Mouse (Mus musculus): ENCODE results near the gene Sc5d.
A peak's percentile ranks its signal among the peaks of the same experiment; 100 is the strongest.

Sc5d gene

DNA sequence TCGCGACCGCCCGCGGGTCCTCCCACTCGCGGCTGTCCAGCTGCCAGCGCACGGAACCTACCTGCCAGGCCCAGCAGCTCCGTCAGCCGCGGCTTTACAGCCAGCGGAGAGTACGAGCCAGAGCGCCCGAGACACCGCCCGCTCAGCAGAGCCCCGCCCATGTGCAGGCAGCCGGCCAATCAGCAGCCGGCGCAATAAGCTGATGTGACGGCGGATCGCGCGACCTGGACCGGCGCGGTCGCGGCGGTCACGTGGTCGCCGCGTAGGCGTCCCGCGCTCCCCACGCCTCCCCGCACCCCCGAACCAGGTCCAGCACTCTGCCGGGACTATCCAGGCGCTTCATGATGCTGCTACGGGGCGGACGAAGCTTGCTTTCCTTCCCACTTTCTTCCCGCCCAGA is at the start of gene Sc5d:
TSS of gene Sc5d (minus strand) at position 112 of the 400 bp plus-strand sequence.
- ATAC-seq (ENCODE audit: low TSS enrichment) = peak; percentile 97

DNA sequence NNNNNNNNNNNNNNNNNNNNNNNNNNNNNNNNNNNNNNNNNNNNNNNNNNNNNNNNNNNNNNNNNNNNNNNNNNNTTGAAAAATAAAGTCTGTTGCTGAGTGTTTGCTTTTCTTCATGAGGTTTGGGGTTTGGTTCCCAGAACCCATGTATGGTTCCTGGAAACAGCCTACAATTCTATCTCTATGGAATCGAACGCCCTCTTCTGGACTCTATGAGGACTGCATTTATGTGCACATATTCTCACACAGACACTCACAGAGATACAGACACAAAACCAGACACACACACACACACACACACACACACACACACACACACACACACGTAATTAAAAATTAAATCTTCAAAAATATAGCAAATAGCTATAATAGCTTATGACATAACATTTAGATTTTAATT is 47.3 kb upstream of the Sc5d start:
- no peak for ATAC-seq (ENCODE audit: low TSS enrichment)

DNA sequence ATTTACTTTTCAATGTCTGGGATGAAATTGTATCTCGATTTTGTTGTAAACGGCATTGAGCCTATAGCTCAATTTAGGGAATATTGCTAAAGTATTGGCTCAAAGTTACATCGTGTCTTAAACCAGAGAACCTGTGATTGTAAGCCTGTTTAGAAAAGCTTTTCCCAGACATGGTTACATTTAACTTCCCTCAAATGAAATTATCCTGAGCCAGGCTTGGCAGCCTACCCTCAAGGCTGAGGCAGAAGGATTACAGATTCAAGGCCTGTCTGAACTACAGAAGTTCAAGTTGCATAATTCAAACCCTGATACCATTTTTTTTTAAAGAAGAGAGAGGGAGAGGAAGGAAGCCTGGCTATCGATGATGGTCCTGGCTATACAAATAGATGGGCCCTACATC is 39.8 kb upstream of the Sc5d start:
- ATAC-seq (ENCODE audit: low TSS enrichment) = no peak

DNA sequence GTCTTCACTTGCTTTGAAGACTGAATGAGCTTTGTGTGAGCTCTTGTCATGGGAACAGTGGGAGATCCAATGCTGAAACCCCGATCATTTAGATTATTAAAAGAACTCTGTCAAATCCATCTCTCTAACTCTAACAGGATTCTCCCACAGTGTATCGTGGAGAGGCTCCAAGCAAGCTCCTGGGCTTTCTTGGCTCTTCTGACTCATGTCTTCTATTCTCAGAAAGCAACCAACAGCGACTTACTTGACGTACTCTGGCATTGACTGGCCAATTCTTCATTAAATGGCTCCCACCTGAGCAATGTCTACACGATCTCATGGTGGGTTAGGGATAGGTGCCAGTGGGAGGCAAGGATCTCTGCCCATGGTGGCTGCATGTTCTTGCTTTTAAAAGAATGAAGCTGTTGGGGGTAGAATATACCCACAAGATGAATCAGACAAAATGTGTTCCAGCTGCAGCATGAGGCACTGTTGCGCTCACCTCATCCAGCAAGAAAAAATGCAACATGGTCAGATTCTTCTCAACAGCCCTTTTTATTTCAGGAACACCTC is 37.1 kb upstream of the Sc5d start:
- ATAC-seq (ENCODE audit: low TSS enrichment) = peak; percentile 90

DNA sequence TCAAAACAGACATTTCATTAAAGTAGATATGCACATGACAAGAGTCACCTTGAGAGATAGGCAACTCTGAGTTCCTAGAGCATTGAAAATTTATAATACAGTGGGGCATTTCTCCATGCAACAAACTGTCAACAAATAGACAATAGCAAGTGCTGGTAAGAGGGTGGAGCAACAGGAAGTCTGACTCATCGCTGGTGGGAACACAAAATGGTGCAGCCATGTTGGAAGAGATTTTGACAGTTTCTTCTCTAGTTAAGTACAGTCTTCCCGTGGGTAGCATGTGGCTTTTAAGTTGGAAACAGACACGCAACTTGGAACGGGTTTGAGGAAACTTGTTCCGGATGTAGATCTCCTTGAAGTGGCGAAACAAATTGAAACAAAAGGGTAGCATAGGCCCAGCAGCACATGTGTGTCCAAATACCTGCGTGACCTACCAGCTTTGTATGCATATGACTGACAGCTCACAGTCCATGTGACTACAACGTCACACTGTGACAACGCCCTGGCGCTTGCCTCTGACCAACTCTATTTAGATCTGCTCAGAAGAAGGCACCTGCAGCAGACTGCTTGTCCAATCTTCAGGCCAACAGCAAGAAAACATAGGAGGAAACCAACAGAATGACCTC is 32.4 kb upstream of the Sc5d start:
- ATAC-seq (ENCODE audit: low TSS enrichment) = no peak

DNA sequence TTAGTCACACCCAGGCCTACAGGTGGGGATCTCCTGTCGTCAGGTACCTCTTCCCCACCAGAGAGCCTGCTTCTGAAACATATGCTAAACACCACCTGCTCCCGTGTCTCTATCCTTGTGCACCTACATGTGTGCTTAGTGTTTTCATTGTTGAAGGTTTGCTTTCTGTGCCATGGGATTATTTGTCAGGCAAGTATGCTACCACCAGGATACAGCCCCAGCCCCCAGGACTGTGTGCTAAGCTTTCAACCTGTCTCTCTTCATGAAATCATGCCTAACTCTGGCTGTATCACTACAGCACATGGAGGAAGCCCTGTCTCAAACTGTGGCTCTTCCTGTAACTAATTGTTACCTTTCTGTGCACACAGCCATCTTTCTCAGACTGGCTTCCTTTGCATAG is 30.1 kb upstream of the Sc5d start:
- no peak for ATAC-seq (ENCODE audit: low TSS enrichment)

DNA sequence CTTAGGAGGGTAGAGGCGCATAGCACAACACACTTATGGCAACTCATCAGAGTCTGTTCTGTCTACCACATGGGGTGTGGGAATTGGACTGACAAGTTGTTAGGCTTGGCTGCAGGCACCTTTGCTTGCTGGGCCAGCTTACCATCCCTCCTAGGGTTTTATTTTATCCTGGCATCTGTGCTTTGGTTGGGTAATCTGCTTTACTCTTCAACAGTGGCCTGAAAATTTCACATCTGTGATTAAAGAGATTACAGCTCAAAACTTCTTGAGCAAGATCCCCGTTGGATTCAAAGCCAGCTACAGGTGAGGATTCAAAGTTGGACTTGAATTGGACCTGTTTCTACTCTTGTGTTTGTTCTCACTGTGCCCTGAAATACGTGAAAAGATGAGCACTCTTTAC is 29.5 kb upstream of the Sc5d start:
- ATAC-seq (ENCODE audit: low TSS enrichment) = no peak

DNA sequence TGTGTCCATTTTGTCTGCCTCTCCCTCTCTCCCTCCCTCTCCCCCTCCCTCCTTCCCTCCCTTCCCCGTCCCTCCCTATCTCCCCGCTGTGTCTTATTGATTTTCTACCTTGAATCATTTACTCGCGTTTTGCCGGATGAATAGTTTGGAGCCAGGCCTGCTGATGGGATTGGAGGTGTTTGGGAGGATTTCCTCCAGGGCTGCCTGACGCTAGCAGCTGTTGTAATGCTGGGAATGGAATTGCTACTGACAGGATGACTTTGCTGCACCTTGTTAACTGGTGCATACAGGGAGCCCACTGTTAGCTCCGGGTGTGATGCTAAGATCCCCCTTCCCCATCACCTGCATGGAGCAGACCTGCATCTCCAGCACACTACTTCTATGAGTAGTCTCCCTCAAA is 29.0 kb upstream of the Sc5d start:
- no peak for ATAC-seq (ENCODE audit: low TSS enrichment)

DNA sequence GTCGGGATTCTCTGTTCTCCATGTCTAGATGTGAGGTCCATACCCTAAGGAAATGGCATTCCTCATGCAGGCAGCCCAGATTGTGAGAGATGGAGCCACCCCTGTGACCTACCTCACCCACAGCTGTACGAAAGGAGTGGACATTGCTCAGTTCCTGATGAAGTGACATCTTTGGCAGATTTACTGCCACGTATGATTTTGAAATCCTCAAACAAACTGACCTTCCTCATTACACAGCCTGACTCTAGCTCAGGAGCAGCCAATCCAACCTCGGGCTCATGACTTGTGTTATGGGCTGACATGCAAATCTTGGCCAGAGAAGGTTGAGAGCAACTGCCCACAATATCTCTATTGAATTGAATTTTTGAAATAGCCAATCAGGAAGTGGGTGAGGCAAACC is 15.6 kb upstream of the Sc5d start:
- ATAC-seq (ENCODE audit: low TSS enrichment) = no peak

DNA sequence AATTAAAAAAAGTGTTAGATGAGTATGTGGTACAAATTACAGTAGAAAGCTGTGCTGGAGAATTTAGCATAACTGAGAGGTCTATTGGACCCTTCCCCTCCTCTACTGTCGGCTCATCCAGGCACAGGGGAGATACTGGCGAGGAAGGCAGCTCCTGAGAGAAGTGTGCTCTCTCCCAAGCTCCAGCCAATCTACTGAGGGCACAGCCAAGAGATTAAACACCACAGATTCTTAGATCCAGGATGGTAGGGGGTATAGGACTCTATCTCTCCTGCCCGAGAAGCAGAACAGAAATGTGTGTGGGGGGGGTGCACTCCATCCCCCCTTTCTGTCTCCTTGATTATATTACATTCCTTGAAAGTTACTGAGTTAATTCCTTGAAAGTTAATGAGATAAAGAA is 14.0 kb upstream of the Sc5d start:
- no peak for ATAC-seq (ENCODE audit: low TSS enrichment)

DNA sequence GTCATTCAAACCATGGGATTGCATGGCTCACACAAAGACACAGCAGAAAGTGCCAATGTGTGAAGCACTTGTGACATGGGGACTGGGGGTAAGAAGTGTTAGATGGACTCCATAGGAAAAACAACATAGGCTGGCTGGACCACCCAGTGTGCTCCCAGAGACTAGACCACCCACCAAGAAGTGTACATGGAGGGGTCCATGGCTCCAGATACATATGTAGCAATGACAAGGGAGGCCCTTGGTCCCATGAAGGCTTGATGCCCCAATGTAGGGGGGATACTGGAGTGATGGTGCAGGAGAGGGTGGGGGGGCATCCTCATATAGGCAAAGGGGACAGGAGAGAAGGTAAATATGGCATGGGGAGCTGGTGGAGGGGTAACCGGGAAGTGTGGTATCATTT is 13.6 kb upstream of the Sc5d start:
- ATAC-seq (ENCODE audit: low TSS enrichment) = no peak

DNA sequence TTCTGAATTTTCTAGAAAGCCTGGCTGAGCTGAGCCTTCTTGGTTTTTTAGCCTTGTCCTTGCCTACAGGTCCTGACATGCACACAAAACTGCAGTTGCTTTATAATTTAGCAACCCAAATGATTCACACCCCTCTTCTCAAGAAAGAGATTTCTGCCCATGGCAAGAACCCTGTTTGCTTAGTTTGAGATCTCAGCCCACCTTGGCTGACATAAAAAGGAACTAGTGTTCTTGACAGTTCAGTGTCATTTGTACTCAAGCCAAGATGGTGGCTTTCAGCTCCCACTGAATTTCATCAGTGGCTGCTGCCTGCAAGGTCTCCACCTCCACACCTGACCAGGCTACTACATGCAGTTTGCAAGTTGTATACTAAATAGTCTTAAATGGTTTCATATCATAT is 13.1 kb upstream of the Sc5d start:
- ATAC-seq (ENCODE audit: low TSS enrichment) = no peak

DNA sequence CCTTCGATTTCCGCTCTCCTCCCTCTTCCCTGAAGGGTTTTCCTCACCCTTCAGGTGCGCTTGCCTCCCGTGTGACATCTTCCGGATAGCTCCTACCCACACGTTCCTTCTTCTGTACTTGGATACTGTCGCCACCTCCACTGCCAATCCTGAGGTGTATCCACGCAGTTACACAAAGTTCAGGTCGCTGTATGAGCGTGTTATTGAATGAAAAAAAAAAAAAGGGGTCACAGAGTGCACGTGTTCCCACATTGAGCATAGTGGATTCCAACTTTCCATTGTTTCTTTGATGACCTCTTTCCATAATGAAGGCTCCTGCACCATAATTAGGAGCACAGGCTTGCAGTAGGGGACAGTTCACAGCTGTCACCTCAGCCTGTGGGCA is 11.7 kb upstream of the Sc5d start:
- ATAC-seq (ENCODE audit: low TSS enrichment) = peak; percentile 27; the same call in 1 of the 2 replicates

DNA sequence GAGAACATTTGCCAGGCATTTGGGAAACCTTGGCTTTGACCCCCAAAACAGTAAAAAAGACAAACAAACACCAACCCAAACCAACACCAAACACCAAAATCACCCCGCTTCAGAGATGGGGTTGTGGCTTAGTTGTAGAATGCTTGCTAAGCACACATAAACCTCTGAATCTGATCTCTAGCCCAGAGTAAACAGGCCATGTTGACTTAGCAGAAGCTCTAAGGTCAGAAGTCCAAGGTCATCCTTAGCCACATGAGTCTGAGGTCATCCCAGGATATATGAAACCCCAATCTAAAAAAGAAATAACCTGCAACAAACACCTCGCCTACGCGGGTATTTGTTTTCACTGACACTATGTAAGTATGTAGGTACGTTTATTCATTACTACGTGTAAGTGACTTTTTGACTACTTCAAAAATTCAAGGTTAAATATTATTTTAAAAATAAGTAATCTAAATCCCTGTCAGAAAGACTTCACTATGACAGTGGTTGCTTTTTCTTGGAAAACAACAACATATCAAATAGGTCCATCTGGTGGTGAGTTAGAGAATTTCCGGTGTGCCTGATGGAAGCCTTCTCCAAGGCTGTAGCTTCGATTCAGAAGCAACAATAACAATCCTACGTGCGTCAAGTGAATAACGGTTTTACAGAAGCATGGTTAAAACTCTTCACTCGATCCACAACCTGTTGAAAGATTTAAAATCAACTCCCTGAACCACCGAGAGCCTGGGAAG is 11.1 kb upstream of the Sc5d start:
- peak; percentile 69 for ATAC-seq (ENCODE audit: low TSS enrichment)

DNA sequence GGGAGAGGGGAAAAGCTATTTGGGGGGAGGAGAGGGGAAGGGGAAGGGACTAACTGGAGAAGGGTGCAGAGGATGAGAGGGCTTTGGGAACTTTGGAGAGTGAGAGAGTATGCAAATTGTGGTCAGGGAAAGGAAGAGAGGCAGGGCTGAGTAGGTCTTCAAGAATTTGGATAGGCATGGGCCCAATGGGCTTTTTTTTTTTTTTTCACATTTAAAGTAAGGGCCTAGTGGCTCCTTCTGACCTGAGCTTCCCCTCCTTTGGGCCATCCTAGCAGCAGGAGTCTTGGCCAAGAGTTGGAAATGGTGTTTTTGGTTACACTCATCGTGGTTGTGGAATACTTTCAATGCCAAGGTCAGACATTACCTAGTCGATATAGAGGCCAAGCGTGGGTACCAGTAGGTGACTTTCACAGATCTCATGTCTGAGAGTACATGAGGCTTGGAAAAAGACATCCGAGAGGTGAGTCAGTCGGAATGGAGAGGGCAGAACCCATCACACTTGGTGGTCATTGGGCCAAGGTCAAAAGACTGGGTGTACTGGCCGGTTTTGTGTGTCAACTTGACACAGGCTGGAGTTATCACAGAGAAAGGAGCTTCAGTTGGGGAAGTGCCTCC is 9.7 kb upstream of the Sc5d start:
- no peak for ATAC-seq (ENCODE audit: low TSS enrichment)

DNA sequence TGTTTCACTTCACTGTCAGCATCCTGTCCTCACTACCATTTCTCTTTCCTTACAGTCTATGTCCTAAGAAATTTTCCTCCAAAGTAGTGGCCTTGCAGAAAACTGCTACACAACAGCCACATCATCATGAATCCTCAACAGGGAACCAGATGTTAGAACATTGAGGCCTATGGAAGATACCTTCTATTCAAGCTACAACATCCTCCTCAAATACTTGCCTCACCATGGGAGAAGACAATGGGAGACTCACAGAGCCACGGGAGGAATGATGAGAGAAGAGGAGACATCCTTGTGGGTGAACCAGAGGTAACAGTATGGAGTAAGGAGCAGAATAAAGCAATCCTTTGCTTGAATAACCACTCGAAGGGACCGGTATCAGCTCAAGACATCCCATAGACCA is 9.1 kb upstream of the Sc5d start:
- no peak for ATAC-seq (ENCODE audit: low TSS enrichment)

DNA sequence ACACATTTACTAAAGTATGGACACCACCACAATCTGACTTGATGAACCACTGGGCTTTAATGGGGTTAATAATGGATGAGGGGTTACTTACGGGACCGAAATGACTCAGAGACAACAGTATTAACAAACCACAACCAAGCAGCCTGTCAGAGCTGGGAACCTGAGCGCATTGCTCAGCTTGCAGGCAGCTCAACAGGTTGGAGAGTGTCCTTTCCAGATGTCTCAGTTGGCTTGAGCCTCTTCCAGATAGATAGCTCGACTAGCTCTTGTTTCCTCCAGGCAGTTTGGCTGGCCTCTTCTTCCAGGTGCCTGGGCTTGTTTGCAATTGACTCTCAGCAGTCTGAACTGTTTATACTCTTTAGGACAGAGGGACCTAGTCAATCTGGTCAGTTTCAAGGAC is 8.6 kb upstream of the Sc5d start:
- ATAC-seq (ENCODE audit: low TSS enrichment) = no peak

DNA sequence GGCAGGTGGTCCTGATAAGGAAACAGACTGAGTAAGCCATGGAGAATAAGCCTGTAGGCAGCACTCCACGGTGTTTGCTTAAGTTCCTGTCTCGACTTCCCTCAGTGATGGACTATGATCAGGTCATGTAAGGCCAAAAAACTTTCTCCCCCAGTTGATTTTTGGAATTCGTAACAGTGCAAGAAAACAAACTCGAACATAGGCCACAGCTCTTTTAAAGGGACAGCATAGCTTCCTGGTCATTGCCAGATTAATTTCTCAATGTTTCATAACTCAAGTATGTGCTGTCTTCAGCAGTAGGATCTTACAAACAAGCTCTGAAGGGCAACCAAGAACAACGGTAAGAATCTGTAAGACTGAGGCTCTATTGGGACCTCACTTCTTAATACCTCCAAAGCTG is 7.4 kb upstream of the Sc5d start:
- ATAC-seq (ENCODE audit: low TSS enrichment) = no peak

DNA sequence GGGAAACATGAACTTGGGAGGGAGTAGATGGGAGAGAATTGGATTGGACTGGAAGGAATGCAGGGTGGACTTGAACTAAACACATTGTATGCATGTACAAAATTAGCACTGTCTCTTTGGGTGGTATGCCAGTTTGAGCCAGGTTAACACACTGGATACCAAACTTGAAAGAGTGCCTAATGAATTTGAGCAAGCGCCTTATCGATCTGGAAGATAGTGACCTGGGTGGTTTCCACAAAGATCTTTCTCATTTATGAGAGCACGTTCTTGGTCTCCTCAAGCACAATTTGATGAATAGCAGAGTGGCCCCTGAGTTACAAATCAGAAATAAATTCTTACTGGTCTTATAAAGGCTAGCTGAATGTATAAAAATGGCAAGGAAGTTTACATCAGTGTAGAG is 6.6 kb upstream of the Sc5d start:
- ATAC-seq (ENCODE audit: low TSS enrichment) = no peak

DNA sequence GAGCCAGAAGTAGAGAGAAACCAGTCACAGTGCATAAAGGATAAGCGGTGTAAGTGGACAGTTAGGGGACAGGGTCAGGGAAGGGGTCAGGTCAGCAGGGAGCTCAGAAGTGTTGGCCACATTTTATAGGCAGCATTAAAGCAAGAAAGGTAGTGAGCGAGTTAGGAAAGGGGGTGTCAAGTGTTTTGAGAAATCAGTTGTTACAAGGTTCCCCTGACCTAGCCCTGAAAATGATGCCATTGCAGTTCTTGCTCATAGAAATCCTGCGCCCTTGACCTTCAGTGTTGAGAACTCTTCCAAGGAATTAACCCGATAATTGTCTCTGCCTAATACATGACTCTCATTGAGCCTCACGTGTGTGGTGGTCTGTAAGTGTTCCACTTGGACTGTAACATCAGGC is 6.0 kb upstream of the Sc5d start:
- ATAC-seq (ENCODE audit: low TSS enrichment) = no peak

DNA sequence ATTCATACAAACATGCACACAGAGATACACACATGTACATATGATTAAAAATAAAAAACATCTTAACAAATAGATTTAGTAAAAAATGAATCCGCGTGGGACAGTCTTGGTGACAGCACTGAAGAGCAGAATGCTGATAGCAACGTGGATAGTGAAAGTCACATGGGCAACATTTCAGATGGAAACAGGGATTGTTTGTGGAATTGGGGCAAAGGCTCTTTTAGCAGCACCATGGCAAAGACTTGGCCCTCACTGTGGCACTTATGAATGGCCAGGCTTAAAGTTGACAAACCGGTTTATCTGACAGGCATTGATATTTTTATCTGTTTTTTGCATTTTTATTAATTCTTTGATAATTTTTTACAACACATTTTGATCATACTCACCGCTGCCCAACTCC is 4.3 kb upstream of the Sc5d start:
- ATAC-seq (ENCODE audit: low TSS enrichment) = no peak

DNA sequence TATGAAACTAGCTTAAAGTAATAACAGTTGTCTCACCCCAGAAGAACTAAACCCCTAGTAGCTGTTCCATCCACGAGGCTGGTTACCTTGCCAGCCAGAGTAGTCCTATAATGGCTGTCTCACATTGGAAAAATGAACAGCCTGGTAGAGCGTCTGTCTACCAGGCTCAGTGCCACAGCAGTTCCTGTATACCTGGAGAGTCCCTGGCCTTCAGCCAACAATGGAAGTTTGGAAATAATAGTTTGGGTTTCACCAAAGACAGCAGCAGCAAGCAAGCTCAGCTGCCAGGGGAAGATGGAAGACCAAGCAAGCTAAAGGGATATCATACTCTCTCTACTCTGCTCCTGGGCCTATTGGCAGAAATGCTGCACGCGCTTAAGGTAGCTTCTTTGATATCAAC is 1.3 kb upstream of the Sc5d start:
- ATAC-seq (ENCODE audit: low TSS enrichment) = no peak

DNA sequence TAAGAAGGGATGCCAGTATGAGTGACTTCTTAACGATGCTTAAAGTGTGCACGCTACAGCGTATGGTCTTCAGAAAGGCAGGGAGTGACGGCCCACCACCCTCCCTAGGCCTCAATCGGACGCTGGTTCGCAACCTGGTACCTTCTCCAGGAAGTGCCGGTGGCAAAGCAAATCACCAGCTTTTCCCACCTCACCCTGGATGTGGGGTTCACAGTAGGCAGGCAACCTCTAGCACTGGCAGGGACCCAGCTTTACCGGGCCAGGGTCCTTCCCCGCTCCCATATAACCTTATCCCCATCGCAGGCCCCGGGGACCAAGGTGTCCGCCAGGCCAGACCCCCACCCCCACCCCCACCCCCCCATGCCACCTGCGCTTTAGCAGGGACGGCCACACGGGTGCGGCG is 346 bp downstream of the Sc5d start:
- 0 out of 2 replicates have a peak, but pooled peaks have one; percentile 8 for ATAC-seq (ENCODE audit: low TSS enrichment)

Data from frontal cortex, adult (tissue).